Mouse (Mus musculus) naive thymus-derived CD4-positive, alpha-beta T cell, adult 2 months (primary cell): ENCODE data around the gene Slc2a1.

ENCODE experiments used
- DNase-seq: peaks from one replicate; pipeline ENCODE4 v3.0.0-alpha.2; 2011; ENCODE audit warnings: low read depth

Gene Slc2a1

GRCm38 (mm10) chr4:119129096-119129495 lies 20.6 kb downstream of the Slc2a1 start:
- DNase-seq: no peak

DNA sequence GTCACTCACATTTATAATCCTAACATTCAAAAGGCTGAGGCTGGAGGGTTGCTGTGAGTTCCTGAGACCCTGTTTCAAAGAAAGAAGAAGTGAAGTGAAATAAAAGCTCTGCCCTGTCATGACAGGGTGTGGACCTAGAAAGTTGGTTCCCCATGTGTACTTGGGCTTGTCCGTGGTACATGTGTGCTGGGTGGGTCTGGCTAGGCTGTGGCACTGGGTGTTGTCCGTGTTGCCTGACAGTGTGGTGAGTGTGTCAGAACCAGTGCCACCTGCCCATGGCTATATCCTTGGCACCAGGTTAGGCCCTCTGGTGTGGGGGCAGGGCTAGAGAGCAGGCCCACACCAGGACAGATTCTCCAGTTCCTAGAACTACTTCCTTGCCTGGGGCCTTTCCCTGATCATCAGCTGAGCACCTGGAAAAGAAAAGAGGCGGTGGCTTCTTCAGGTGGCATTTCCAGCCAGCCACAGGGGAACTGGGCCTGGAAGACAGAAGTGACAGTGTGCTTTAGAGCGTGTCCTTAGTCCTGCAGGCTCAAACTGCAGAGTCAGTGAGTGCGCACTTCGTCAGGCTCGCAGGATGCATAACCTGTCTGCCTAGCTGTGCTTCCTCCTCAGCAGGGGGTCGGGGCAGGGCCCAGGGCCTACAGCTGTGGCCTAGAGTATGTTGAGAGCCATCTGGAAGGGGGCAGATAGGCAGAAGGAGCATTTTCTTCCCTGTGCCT lies 22.8 kb downstream of the Slc2a1 start:
- DNase-seq: no peak

DNA sequence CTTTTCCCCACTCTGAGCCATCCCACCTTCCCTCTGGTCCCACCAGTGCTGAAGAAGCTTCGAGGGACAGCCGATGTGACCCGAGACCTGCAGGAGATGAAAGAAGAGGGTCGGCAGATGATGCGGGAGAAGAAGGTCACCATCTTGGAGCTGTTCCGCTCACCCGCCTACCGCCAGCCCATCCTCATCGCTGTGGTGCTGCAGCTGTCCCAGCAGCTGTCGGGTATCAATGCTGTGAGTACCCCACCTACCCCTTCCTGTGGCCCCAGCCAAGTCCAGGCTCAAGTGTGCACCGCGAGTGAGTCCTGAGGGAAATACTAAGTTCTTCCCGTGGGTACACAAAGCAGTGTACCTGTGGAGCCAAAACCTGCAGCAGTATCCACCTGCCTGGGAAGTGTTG lies 24.8 kb downstream of the Slc2a1 start:
- no peak for DNase-seq

DNA sequence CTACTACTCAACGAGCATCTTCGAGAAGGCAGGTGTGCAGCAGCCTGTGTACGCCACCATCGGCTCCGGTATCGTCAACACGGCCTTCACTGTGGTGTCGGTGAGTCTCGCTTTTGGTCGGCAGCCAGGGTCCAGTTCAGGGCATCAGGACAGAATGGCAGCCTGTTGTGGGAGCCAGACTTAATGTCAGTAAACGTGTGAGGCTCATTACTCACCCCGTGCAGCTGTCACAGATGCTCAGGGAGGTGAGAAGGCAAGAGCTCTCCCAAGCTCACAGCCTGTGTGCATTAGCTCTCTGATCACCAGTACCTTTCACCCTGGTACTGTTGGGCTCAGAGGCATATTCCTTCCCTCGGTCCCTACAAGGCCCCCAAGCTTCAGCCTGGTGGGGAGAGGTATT lies 25.3 kb downstream of the Slc2a1 start:
- no peak for DNase-seq

- DNase-seq: no peak
Observed at GRCm38 (mm10) chr4:119137313-119137712, 28.8 kb downstream of the Slc2a1 start.

- no peak for DNase-seq
Observed at GRCm38 (mm10) chr4:119138171-119138570, 29.7 kb downstream of the Slc2a1 start.

- peak; percentile 2 for DNase-seq
Observed at GRCm38 (mm10) chr4:119138776-119139175, 30.3 kb downstream of the Slc2a1 start.

GRCm38 (mm10) chr4:119140126-119140525 lies 31.6 kb downstream of the Slc2a1 start:
- DNase-seq: peak; percentile 74

GRCm38 (mm10) chr4:119141191-119141590 lies 32.7 kb downstream of the Slc2a1 start:
- DNase-seq: no peak

DNA sequence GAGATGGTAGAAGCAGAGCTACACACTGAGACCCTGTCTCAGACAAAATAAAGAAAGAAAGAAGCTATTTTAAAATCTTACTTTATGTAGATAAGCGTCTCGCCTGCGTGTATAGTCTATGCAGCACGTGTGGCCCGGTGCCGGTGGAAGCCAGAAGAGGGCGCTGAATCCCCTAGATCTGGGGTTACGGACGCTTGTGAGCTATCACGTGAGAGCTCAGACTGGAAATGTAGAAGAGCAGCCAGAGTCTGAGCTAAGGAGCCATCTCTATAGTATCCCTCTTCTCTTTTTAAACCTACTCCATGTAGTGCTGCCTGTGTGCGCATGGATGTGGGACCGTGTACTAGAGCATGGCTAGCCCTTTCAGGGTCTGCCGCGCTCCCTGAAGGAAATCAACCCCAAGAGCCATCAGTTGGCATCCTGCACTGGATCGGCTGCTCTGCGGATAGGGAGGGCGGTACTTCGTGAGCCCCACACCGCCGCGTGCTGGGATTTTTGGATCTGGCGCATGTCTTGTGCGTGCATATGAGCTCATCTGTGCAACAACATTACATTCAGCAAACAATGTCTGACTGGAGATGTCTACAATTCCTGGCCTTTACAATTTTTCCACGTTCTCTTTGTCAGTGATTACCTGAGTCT lies 33.8 kb downstream of the Slc2a1 start:
- DNase-seq: peak; percentile 46

GRCm38 (mm10) chr4:119146816-119147215 lies 38.3 kb downstream of the Slc2a1 start:
- no peak for DNase-seq

- DNase-seq: no peak
Observed at GRCm38 (mm10) chr4:119147347-119147746, 38.8 kb downstream of the Slc2a1 start.

GRCm38 (mm10) chr4:119148741-119149140 lies 40.2 kb downstream of the Slc2a1 start:
- no peak for DNase-seq

- peak; percentile 75 for DNase-seq
Observed at GRCm38 (mm10) chr4:119157186-119157585, 48.7 kb downstream of the Slc2a1 start.

DNA sequence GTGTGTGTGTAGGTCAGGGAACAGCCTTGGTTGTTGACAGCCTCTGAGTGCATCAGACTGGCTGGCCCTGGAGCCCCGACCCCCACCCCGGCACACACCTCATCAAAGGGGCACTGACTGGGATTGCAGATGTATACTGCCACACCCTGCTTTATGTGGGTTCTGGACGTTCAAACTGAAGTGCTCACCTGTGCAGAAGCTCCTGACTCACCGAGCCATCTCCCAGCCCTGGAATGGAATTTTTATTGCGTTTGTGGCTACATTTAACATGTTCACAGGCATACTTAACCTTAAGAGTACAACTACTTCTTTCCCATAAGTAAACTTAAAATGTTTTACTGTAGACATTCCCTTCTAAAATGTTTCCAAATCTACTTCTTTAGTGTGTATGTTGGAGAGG lies 49.4 kb downstream of the Slc2a1 start:
- DNase-seq: no peak

DNA sequence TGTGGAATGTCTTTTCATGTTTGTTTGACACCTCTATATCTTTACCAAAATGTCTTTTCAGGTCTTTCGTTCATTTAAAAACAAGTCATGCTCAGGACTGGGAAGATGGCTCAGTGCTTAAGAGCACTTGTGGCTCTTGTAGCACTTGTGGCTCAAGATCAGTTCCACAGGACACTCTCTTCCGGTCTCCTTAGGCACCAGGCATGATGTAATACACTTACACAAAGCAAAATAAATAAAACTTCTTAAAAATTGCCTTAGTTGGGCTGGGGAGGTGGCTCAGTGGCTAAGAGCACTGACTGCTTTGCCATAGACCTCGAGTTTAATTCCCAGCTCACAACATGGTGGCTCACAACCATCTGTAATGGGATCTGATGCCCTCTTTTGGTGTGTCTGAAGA lies 52.8 kb downstream of the Slc2a1 start:
- DNase-seq: no peak

DNA sequence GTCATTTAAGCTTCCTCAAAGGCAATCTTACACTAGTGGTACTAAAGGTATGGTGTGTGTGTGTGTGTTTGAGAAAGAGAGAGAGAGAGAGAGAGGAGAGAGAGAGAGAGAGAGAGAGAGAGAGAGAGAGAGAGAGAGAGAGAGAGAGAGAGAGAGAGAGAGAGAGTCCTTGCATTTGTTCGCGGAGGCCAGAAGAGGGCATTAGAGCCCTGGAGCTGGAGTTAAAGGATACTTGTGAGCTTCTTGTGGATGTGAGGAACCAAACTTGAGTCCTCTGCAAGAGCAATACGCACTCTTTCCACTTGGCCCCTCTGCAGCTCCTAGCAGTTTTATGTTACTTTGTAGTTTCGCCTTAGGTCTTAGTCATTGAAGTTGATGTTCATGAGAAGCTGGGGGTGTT lies 54.5 kb downstream of the Slc2a1 start:
- DNase-seq: no peak

- DNase-seq: no peak
Observed at GRCm38 (mm10) chr4:119165916-119166315, 57.4 kb downstream of the Slc2a1 start.

GRCm38 (mm10) chr4:119167068-119167467 lies 58.6 kb downstream of the Slc2a1 start:
- no peak for DNase-seq

DNA sequence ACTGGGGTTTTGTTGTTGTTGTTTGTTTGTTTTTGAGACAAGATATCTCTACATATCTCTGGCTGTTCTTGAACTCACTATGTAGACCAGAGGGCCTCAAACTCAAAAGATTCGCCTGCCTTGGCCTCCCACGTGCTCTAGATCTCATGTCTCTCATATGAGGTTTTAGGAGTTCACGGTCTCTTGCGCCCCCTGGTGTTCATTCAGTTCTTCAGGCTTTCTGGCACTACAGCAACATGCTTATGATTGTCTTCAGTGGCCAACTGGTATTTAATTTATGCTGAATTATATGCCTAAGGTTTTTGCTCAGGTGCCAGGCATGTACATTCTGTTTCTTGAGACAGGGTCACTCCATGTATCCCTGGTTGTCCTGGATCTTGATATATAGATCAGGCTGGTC lies 59.2 kb downstream of the Slc2a1 start:
- peak; percentile 93 for DNase-seq

DNA sequence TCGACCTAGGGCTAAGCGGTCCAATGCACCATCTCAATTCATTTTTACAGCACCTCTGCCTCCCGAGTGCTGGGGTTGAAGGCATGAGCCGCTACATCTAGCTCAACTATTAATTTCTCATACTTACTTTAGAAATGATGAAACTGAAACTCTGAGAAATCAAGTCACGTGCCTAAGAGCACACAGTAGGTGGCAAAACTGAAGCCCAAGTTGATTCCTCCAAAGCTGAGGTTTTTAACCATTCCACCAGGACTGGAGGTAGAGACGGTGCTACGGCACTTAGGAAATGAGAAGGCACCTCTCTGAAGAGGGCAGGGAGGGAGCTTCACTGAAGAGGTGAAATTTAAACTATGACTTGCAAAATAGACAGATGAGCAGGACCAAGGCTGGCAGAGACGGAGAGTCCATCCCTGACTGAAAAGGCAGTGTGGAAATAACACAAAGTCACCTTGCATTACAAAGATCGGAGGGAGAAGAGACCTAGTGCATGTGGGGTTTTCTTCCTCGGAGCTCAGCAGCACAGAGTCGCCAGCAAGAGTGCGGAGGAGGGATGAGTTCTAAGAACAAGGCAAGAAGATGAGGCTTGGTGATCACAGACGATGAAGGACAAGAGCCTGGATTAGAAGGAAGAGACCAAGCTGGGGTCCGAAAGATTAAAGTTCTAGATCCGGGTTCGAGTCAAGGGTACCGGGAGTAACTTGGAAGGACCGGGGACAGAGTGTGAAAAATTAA lies 64.6 kb downstream of the Slc2a1 start:
- peak; percentile 52 for DNase-seq

DNA sequence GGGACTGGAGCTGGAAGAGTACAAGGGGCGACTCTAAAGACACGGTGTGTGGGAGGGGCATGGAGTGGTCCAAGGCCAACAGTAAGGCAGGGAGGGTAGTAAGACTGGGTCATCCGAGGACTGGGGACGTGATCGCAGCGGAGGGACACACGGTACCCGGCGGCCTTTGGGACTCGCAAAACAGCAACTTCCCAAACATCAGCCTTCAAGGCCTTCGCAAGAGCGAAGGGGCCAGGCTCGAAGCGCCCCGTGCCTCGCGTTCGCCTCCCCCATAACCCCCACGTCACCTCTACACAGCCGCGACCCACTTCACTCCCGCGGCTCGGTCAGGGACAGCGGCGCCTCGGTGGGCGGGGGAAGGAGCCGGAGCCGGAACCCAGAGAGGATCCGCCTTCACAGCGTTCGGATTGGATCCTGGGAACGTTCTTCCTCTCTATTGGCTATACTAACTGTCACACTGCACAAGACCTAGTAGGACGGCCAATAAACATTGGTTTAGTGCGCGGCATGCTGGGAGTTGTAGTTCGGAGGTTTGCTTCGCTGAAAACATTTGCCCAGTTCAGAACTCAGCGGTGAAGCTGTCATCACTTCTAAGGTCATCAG lies 65.4 kb downstream of the Slc2a1 start, which contains the start of gene Zfp691:
Zfp691 (minus strand) TSS at position 345 of the 603 bp plus-strand sequence.
- DNase-seq: peak; percentile 96

DNA sequence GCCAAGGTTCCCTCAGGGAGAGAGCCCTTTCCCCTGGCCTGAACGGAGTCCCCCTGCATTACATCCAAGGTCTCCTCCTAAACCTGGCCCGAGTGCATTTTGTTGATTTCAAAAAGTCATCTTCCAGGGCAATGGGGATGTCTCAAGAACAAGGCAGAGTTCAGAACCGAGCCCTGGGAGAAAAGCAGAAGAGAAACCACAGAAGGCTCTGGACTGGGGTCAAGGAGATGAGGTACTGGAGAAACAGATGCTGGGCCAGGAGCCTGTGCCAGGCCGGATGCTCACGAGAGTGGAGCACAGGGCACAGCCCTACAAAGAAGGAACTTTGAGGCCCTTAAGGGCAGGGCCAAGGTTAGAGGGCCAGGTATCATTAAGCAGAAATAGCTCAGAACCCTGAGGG lies 69.2 kb downstream of the Slc2a1 start:
- no peak for DNase-seq
